Mouse (Mus musculus): Measurements from ENCODE around the gene Cd3e.

DNA sequence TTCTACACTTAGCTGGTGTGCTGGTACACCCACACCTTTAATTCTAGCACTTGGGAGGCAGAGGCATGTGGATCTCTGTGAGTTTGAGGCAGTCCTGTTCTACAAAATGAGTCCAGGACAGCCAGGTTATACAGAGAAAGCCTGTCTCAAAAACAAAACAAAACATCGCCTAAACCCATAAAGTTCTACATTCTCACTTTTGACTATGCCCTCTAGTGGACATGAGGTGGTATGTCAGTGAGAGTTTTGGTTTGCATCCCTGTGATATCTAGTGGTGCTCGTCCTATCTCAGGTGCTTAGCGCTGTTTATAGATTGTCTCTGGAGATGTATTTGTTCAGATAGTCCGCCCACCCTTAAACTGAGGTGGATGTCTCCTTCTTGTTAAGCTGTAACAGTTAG lies 39.1 kb upstream of the Cd3e start:
- TF ChIP-seq CTCF (IDR thresholded peaks at IDR 0.05; ENCODE audit: insufficient read depth, low read depth, low read length) (no peak), POLR2A (IDR thresholded peaks at IDR 0.05; ENCODE audit: insufficient read depth, low read depth, low read length) (no peak)

Measured in olfactory bulb, adult 2 months (tissue).